Mouse (Mus musculus) heart, embryonic 14.5 days (tissue): ENCODE measurements around the gene Kcnmb4. TPM values are rescaled to one million over a fixed set of nuclear protein-coding genes. Genes with fewer than 3 reads are reported as not detected.

Experiments used
- ATAC-seq: fragments of 200-750 bp; cut with Nextera tagmentation; 2 replicates; pipeline ENCODE4 v1.8.0; 2017; ENCODE audit warnings: low read depth, moderate TSS enrichment; ENCODE audit not compliant: insufficient number of reproducible peaks, insufficient read depth, low FRiP score
- H3K27ac ChIP-seq, 2 experiments: fragments of 200-500 bp in 1 of 2; fragments of 300-500 bp in 1 of 2; sonication (generic) in 1 of 2; replicated peaks in 1 of 2; 2 replicates each; pipeline ENCODE4 v1.5.1; 2012 to 2014; ENCODE audit warnings: low read depth in 2 of 2, low read length in 2 of 2, control low read depth in 1 of 2, mild to moderate bottlenecking in 1 of 2, mixed read lengths in 1 of 2; ENCODE audit not compliant: control insufficient read depth in 1 of 2, insufficient read depth in 1 of 2
- H3K27me3 ChIP-seq: fragments of 300-500 bp; sonication (generic); 2 replicates; pipeline ENCODE4 v1.6.1; 2014; ENCODE audit warnings: mild to moderate bottlenecking, low read length, control low read depth; ENCODE audit not compliant: control insufficient read depth, insufficient read depth
- H3K36me3 ChIP-seq: fragments of 300-500 bp; sonication (generic); 2 replicates; pipeline ENCODE4 v1.6.1; 2014; ENCODE audit warnings: mild to moderate bottlenecking, control low read depth, low read length, mixed read lengths; ENCODE audit not compliant: control insufficient read depth, insufficient read depth
- H3K4me1 ChIP-seq, 2 experiments: fragments of 200-500 bp in 1 of 2; fragments of 300-500 bp in 1 of 2; sonication (generic) in 1 of 2; 2 replicates each; pipeline ENCODE4 v1.6.1; 2012 to 2014; ENCODE audit warnings: low read length in 2 of 2, control low read depth in 1 of 2, mixed read lengths in 1 of 2; ENCODE audit not compliant: control insufficient read depth in 2 of 2, insufficient read depth in 2 of 2
- H3K4me2 ChIP-seq: fragments of 300-500 bp; sonication (generic); 2 replicates; pipeline ENCODE4 v1.6.1; 2014; ENCODE audit warnings: mild to moderate bottlenecking, low read length
- H3K4me3 ChIP-seq, 2 experiments: fragments of 200-500 bp in 1 of 2; fragments of 300-500 bp in 1 of 2; sonication (generic) in 1 of 2; 2 replicates each; pipeline ENCODE4 v1.5.1; 2012 to 2014; ENCODE audit warnings: low read length in 2 of 2, mild to moderate bottlenecking in 2 of 2, control low read depth in 1 of 2, low read depth in 1 of 2, moderate library complexity in 1 of 2; ENCODE audit not compliant: control insufficient read depth in 1 of 2, insufficient read depth in 1 of 2
- H3K9ac ChIP-seq: fragments of 300-500 bp; sonication (generic); 2 replicates; pipeline ENCODE4 v1.6.1; 2014; ENCODE audit warnings: mild to moderate bottlenecking, low read length
- H3K9me3 ChIP-seq: fragments of 300-500 bp; sonication (generic); 2 replicates; pipeline ENCODE4 v1.6.1; 2016; ENCODE audit warnings: low read length, control low read depth; ENCODE audit not compliant: control insufficient read depth
- WGBS: fragments of 180-500 bp; shearing (Covaris S2); extraction: QIAGEN DNeasy Blood & Tissue Kit; methylation state at CpG from one replicate; pipeline ENCODE4 v1.1.7; 2014; 5-methylcytosine and 5-hydroxymethylcytosine counted together
- polyA plus RNA-seq: library from polyadenylated mRNA; unstranded; fragments of >200 nt; fragmentation: Nextera tagmentation; extraction: Ambion mirVana; gene quantifications from 2 replicates; pipeline ENCODE4 v1.2.1, GENCODE M21; 2014

Kcnmb4 gene
- polyA plus RNA-seq, 1 experiment from 2014 or later = 5.9 TPM

DNA sequence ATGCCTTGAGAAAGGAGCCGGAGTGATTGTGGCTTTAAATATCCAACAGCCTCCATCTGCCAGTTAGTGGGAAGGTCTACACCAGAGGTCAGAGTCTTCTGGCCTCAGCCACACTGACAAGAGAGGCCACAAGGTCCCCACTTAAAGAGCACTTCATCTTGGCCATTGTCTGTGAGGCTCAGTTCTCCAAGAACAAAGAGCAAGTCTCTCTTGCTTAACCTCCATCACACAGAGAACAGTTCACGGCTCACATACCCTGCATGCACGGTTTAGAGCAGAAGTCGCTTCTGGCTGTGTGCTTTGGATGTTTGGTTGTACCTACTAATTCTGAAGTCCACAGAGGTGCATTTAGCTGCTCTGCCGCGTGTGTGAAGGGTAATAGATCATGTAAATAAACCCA is 84.8 kb downstream of the Kcnmb4 start:
- ATAC-seq = no peak
- H3K27ac ChIP-seq = no peak overlapping the region
- no peak overlapping the region for H3K4me3 ChIP-seq
- no peaks in the 10 kb centered on the region for H3K9me3 ChIP-seq
- H3K4me1 ChIP-seq = peaks cover 3 to 11% of the 10 kb centered on the region in 2 experiments
- 63% methylated on average over 6 of the region's 6 CpGs for WGBS
- no peak overlapping the region for H3K4me2 ChIP-seq
- H3K27me3 ChIP-seq = no peaks in the 10 kb centered on the region
- H3K36me3 ChIP-seq = no peaks in the 10 kb centered on the region
- no peak overlapping the region for H3K9ac ChIP-seq

DNA sequence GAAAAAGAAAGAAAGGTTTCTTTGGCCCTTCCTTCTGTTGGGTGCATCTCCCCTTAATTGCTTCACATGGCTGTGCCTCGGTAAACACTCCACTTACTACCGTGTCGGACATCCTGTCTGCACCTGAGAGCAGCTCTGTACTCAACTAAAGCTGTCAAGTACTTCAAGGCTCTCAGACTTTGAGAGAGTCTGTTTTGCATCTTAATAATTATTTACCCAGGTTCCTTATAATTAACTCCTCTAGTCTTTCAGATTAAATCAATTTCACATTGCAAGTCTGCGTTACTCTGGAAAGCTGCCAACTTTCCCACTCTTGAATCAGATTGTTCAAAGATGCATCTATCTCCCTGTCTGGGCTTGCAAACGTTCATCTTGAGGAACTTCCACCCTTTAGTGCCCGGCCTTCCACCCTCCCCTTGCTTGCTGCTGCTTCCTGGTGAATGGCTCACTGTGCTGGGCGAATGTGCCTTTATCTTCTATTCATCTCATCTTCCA is 87.2 kb downstream of the Kcnmb4 start:
- Histone ChIP-seq H3K9ac (no peak overlapping the region), H3K4me1 (peaks cover 0 to 7% of the 10 kb centered on the region in 2 experiments; a peak in 2 of 4 replicates), H3K27me3 (no peaks in the 10 kb centered on the region), H3K27ac (no peak overlapping the region), H3K9me3 (no peaks in the 10 kb centered on the region), H3K4me2 (no peak overlapping the region), H3K4me3 (no peak overlapping the region), H3K36me3 (peaks cover 9% of the 10 kb centered on the region; the same call in 1 of the 2 replicates)
- ATAC-seq = no peak
- 49% methylated on average over 7 of the region's 7 CpGs for WGBS

DNA sequence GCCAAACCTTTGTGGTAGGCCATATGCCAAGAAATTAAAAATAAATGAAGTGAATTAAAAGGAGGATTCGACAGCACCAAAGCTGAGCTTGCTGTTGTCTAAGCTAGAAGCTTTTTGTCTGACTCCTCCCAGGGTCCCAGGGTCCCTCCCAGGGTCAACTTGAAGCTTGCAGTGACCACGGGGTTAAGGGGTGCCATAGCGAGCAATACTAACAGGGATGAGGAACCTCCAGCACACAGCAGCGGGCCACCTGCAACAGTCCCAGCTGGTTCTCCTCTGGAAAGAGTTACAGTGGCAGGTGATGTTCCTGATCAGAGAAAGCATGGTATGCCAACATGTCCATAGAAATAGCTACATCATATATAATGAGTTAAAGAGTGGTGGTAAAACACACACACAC is 89.3 kb downstream of the Kcnmb4 start:
- ATAC-seq = no peak
- WGBS = 87% methylated on average over 4 of the region's 4 CpGs

DNA sequence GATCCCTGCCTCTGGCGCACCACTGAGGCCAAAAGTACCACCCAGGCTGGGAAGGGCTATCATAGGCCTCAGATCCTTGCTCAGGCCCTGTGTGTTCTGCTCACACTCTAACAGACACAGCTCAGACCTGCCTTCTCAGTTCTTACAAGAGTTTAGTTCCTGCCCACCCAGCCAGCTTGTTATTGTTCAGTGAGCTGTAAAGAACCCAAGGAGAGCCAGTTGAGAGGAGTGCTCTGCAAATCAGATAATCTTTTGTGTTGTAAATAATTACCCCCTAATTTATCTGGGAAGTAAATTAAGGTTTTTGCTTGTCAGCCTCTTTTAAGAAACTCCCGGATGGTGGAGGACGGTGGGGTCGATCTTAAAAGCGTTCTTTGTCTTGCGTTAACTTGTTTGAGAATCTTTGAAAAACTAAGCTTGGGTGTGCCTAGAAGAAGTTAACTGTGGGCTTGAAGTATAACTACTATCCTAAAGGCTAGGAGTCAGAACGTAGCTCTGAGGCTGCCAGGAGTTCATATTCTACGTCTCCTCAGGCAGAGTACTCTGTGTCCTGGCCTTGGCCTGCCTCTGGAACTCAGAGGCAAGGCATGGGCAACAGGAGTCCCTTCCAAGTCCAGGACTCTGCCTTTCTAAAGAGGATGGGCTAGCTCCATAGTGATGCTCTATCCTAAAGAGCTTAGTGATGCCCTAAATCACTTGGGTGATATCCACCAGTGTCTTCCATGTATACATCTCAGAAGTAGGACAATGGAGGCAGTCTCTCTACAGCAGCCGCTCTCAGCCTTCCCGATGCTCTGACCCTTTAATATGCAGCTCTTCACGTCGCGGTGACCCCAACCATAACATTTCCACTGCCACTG is 90.6 kb downstream of the Kcnmb4 start:
- H3K27me3 ChIP-seq = no peaks in the 10 kb centered on the region
- peaks cover 0 to 7% of the 10 kb centered on the region in 2 experiments; a peak in 2 of 4 replicates for H3K4me1 ChIP-seq
- 84% methylated on average over 13 of the region's 13 CpGs for WGBS
- H3K4me3 ChIP-seq = no peak overlapping the region
- H3K4me2 ChIP-seq = no peak overlapping the region
- ATAC-seq = no peak
- no peaks in the 10 kb centered on the region for H3K9me3 ChIP-seq
- H3K36me3 ChIP-seq = peaks cover 16% of the 10 kb centered on the region; the same call in 1 of the 2 replicates
- no peak overlapping the region for H3K27ac ChIP-seq
- no peak overlapping the region for H3K9ac ChIP-seq

More for the DNA sequence above, 89.3 kb downstream of the Kcnmb4 start:
- H3K4me3 ChIP-seq = no peak overlapping the region
- no peak overlapping the region for H3K4me2 ChIP-seq
- H3K36me3 ChIP-seq = peaks cover 16% of the 10 kb centered on the region; the same call in 1 of the 2 replicates
- peaks cover 0 to 7% of the 10 kb centered on the region in 2 experiments; a peak in 2 of 4 replicates for H3K4me1 ChIP-seq
- H3K9me3 ChIP-seq = no peaks in the 10 kb centered on the region
- H3K27ac ChIP-seq = no peak overlapping the region
- no peaks in the 10 kb centered on the region for H3K27me3 ChIP-seq
- H3K9ac ChIP-seq = no peak overlapping the region

DNA sequence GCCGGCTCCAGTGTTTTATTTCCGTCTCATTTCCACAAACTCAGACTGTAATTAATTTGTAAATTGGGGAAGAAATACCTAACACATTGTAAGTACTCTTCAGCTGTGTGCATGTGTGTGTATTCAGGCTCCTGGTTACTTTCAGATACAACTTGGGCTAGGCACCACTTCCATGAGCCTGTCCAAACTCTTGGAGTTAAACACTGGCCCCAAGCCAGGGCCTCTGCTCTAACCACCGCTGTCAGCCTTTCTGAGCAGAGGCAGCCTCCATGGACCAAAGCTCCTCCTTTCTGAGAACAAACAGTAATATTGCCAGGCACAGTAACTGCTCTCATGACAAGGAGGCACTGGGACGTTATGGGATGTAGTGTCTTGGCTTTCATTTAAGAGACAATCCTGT is 96.8 kb downstream of the Kcnmb4 start:
- Histone ChIP-seq H3K4me3 (no peak overlapping the region), H3K4me1 (no peaks in the 10 kb centered on the region), H3K4me2 (no peak overlapping the region), H3K9ac (no peak overlapping the region), H3K36me3 (peaks cover 21% of the 10 kb centered on the region; the same call in 1 of the 2 replicates), H3K27me3 (no peaks in the 10 kb centered on the region), H3K27ac (no peak overlapping the region), H3K9me3 (no peaks in the 10 kb centered on the region)
- 71% methylated on average over 4 of the region's 4 CpGs for WGBS
- no peak for ATAC-seq

DNA sequence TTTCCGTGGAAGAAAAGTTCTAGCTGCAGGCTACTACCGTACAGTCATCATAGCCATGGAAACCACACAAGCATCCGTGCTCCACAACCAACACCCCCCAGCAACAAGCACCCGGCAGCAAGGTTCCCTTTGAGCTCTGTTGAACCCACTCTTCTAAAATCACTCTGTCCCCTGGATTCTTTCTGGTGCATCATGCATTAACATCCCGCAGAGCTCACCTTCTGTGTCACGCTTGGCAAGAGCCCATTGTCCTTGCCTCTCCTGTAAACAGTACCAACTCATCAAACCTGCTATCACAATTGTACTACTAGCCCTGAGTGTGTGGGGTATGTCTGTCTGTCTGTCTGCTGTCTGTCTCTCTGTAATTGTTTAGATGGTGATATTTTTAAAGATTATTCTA is 99.6 kb downstream of the Kcnmb4 start:
- no peaks in the 10 kb centered on the region for H3K4me1 ChIP-seq
- 87% methylated on average over 6 of the region's 6 CpGs for WGBS
- no peak overlapping the region for H3K9ac ChIP-seq
- H3K36me3 ChIP-seq = peaks cover 19% of the 10 kb centered on the region
- H3K9me3 ChIP-seq = no peaks in the 10 kb centered on the region
- ATAC-seq = no peak
- H3K4me2 ChIP-seq = no peak overlapping the region
- H3K27me3 ChIP-seq = no peaks in the 10 kb centered on the region
- H3K4me3 ChIP-seq = no peak overlapping the region
- no peak overlapping the region for H3K27ac ChIP-seq

DNA sequence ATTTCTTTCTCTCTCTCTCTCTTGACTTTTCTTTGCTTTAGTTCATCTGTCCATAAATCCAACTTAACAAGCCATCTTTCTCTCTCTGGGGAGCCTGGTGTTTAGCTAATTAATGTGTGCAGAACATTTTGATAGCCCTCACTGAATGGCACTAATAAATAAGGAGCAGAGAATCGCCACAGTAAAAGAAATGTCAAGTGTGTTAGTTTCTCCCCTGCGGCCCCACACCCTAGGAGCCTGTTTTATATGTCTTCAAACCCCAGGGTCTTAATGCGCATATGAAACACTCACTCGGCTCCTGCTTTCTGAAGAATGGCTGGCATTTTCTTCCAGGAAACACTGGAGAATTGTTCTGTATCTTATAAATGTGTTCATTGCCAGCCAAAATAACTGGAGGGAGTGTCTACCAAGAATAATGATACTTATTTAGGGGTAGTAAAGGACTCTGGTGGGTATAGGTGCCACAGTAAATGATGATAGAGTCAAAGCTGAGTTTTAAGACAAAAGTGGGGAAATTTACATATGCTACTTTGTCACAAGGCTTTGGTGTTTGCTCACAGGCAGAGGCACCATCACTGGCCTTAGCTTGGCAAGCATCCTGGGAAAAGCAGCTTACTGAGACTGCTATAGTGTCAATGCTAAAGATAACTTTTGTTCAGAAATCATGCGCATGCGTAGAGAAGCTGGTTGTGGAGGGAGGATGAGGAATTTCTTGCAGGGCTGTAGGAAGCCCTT is 102.5 kb downstream of the Kcnmb4 start:
- no peak overlapping the region for H3K4me3 ChIP-seq
- no peaks in the 10 kb centered on the region for H3K9me3 ChIP-seq
- no peak overlapping the region for H3K9ac ChIP-seq
- H3K27me3 ChIP-seq = no peaks in the 10 kb centered on the region
- no peak for ATAC-seq
- no peaks in the 10 kb centered on the region for H3K4me1 ChIP-seq
- 65% methylated on average over 6 of the region's 6 CpGs for WGBS
- H3K27ac ChIP-seq = no peak overlapping the region
- no peak overlapping the region for H3K4me2 ChIP-seq
- H3K36me3 ChIP-seq = peaks cover 23% of the 10 kb centered on the region
